Mouse (Mus musculus) kidney, postnatal 36 days (tissue): ENCODE measurements around the gene Lrfn4.

Experiments
- DNase-seq, 2 experiments: peaks; one replicate each; pipeline ENCODE4 v3.0.0; 2021 to 2022; ENCODE audit warnings: mixed read lengths in 2 of 2

Gene Lrfn4

GRCm38 (mm10) chr19:4567665-4568064 is 47.8 kb downstream of the Lrfn4 start:
- no peak for DNase-seq

- DNase-seq = no peak
Observed at GRCm38 (mm10) chr19:4566880-4567279, 48.6 kb downstream of the Lrfn4 start.

- no peak for DNase-seq
Observed at GRCm38 (mm10) chr19:4565678-4566077, 49.8 kb downstream of the Lrfn4 start.
